Mouse (Mus musculus): Measurements from ENCODE around the gene Ttc7.
A peak's percentile ranks its signal among the peaks of the same experiment; 100 is the strongest.

The Ttc7 gene

GRCm38 (mm10) chr17:87343060-87343703 is 60.5 kb downstream of the Ttc7 start:
- DNase-seq, result no peak

- peak; percentile 46 to 68 for DNase-seq
Observed at GRCm38 (mm10) chr17:87344441-87345251, 62.0 kb downstream of the Ttc7 start.

GRCm38 (mm10) chr17:87345252-87345593 is 62.5 kb downstream of the Ttc7 start:
- no peak for DNase-seq

- no peak for DNase-seq
Observed at GRCm38 (mm10) chr17:87348353-87348752, 65.7 kb downstream of the Ttc7 start.

GRCm38 (mm10) chr17:87349069-87349468 is 66.4 kb downstream of the Ttc7 start:
- DNase-seq, result no peak

GRCm38 (mm10) chr17:87349575-87349974 is 66.9 kb downstream of the Ttc7 start:
- no peak for DNase-seq

- no peak for DNase-seq
Observed at GRCm38 (mm10) chr17:87350471-87351240, 68.0 kb downstream of the Ttc7 start.

- no peak for DNase-seq
Observed at GRCm38 (mm10) chr17:87351241-87352105, 68.8 kb downstream of the Ttc7 start.

GRCm38 (mm10) chr17:87352106-87352897 is 69.6 kb downstream of the Ttc7 start:
- no peak for DNase-seq

- no peak for DNase-seq
Observed at GRCm38 (mm10) chr17:87352898-87353225, 70.2 kb downstream of the Ttc7 start.

GRCm38 (mm10) chr17:87353745-87354320 is 71.1 kb downstream of the Ttc7 start:
- no peak for DNase-seq

- no peak for DNase-seq
Observed at GRCm38 (mm10) chr17:87355456-87355855, 72.8 kb downstream of the Ttc7 start.

GRCm38 (mm10) chr17:87356261-87356660 is 73.6 kb downstream of the Ttc7 start:
- no peak for DNase-seq

GRCm38 (mm10) chr17:87357506-87357905 is 74.8 kb downstream of the Ttc7 start:
- no peak for DNase-seq

- DNase-seq, result peak in 1 of 2 experiments; percentile 24
Observed at GRCm38 (mm10) chr17:87361132-87361531, 78.4 kb downstream of the Ttc7 start.

GRCm38 (mm10) chr17:87364108-87364507 is 81.4 kb downstream of the Ttc7 start:
- DNase-seq, result no peak

GRCm38 (mm10) chr17:87365268-87365667 is 82.6 kb downstream of the Ttc7 start:
- no peak for DNase-seq

- DNase-seq, result no peak
Observed at GRCm38 (mm10) chr17:87366520-87366919, 83.8 kb downstream of the Ttc7 start.

- no peak for DNase-seq
Observed at GRCm38 (mm10) chr17:87367228-87367627, 84.5 kb downstream of the Ttc7 start.

- no peak for DNase-seq
Observed at GRCm38 (mm10) chr17:87367640-87368039, 85.0 kb downstream of the Ttc7 start.

- DNase-seq, result no peak
Observed at GRCm38 (mm10) chr17:87368481-87368880, 85.8 kb downstream of the Ttc7 start.

Measured in thymus, adult 18-20 months (tissue).